Mouse (Mus musculus): ENCODE results near the gene Pwp2. TPM values are rescaled to one million over a fixed set of nuclear protein-coding genes. Genes with fewer than 3 reads are reported as not detected.
A peak's percentile ranks its signal among the peaks of the same experiment; 100 is the strongest.

Pwp2 gene
- total RNA-seq, 2 experiments from 2014 or later: 10.7 to 11.0 TPM

DNA sequence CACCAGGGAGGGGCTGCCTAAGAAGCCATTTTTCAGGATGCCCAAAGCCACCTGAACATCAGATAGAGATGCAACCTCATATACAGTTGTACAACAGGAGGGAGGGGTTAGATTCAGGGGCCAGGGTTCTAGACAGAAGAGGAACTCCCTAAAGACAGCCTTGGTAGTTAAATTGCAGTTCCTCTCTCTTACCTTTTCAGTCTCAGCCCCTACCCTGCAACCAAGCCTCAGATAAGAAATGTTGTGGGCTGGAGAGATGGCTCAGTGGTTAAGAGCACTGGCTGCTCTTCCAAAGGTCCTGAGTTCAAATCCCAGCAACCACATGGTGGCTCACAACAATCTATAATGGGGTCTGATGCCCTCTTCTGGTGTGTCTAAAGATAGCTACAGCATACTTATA is 17.2 kb downstream of the Pwp2 start:
- intact Hi-C loops (cut with DNase I): loop anchor here (5.0 kb wide), 1 partner anchor 545 kb away; the partner anchor contains the start of gene Ube2g2
- DNase-seq: no peak

DNA sequence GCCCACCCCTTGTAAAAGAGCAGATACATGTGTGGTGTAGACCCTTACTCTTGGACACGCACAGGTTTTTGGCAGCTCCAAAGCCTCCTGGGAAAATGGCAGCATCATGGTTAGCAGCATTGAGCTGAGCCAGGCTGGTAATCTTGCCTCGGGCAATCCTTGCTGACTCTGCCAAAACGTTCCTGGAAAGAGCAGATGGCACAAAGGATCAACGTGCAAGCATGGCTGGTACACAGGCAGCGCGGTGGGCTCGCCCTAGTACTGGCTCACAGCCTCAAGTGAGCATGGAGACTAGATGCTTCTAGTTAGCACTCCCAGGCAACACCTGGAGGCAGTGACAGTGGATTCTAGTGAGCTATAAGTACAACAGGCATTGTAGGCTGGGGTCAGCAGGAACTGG is 17.6 kb downstream of the Pwp2 start:
- Histone ChIP-seq H3K4me3 (no peak overlapping the region), H3K27ac (no peak overlapping the region)
- DNase-seq: no peak
- TF ChIP-seq CTCF (IDR thresholded peaks at IDR 0.05): no peak
- intact Hi-C loops (cut with DNase I): loop anchor here (5.0 kb wide), 1 partner anchor 545 kb away; the partner anchor contains the start of gene Ube2g2

More for the DNA sequence above, 17.2 kb downstream of the Pwp2 start:
- TF ChIP-seq CTCF (IDR thresholded peaks at IDR 0.05): no peak
- Histone ChIP-seq H3K4me3 (no peak overlapping the region), H3K27ac (no peak overlapping the region)

DNA sequence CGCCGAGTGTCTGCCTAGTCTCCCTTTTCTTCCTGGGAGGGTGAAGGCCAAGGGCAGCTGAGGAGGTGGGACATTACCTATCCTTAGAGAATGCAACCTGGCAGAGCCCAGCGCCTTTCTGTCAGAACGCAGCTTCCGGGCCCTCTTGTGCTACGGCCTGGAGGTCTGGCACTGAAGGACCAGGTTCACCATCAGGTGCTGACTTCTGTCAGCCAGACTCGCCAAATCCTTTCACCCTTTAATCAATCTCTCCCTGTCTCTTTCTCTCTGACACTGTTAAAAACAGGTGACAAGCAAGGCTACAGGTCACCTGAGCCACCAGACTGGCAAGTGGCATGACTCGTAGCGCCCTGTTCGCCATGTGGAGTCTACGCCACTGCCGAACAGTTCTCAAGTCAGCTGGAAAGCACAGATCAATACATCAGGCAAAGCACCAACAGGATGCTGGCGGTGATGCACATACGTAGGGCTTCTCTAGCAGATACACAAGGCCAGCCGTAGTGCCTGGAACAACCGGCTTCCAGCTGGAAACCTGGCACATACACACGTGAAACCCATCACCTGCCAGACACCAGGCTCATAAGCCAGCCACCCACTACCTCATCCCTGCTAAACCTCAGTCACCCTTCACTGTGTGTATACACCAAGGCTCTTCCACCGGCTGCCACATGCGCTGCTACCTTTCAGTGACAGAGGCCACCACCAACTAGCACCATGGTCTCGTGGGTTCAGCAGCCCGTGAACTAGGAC is 19.5 kb downstream of the Pwp2 start:
- Histone ChIP-seq H3K4me3 (no peak overlapping the region), H3K27ac (no peak overlapping the region)
- TF ChIP-seq CTCF (IDR thresholded peaks at IDR 0.05): no peak
- DNase-seq: no peak
- intact Hi-C loops (cut with DNase I): loop anchor here (5.0 kb wide), 1 partner anchor 543 kb away; the partner anchor contains the start of gene Ube2g2

DNA sequence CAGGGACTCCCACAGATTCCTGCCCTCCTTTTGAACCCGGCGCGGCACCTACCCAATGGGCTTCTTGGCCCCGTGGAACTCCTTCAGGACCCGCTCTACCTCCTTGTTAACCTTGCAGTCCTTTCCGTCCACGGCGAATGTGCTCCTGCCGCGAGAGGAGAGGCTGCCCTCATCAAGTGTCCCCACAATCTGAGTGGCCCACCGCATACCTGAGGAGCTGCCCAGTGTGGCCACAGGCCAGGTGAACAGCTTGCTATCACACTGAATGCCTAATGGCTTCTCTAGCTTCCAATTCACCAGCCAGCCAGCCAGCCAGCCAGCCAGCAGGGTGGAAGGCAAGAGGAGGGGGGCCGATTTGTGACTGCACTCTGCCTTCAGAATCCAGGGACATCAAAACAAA is 20.2 kb downstream of the Pwp2 start:
- Histone ChIP-seq H3K4me3 (no peak overlapping the region), H3K27ac (no peak overlapping the region)
- DNase-seq: no peak
- TF ChIP-seq CTCF (IDR thresholded peaks at IDR 0.05): no peak
- intact Hi-C loops (cut with DNase I): loop anchor here (5.0 kb wide), 2 partner anchors 137 to 542 kb away; partner anchors contain the start of gene Ube2g2

DNA sequence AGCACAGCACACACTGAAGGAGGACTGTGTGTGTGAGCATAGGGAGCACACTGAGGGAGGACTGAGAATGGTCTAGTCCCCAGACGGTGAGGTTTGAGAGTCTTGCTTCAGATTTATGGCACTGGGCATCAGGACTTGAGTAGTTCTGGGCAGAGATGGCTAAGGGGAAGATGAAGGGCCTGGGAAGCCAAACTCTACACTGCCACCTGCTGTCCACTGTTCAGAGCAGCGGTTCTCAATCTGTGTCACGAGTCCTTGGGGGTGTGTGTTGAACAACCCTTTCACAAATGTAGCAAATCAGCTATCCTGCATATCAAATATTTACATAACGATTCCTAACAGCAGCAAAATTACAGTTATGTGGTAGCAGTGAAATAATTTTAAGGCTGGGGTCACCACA is 21.0 kb downstream of the Pwp2 start:
- no peak overlapping the region for H3K27ac ChIP-seq
- no peak overlapping the region for H3K4me3 ChIP-seq
- DNase-seq: peak; percentile 75
- peak; percentile 87 for TF ChIP-seq CTCF (IDR thresholded peaks at IDR 0.05)
- intact Hi-C loops (cut with DNase I): loop anchor here (5.0 kb wide), 1 partner anchor 137 kb away; no protein-coding TSS in a partner anchor

DNA sequence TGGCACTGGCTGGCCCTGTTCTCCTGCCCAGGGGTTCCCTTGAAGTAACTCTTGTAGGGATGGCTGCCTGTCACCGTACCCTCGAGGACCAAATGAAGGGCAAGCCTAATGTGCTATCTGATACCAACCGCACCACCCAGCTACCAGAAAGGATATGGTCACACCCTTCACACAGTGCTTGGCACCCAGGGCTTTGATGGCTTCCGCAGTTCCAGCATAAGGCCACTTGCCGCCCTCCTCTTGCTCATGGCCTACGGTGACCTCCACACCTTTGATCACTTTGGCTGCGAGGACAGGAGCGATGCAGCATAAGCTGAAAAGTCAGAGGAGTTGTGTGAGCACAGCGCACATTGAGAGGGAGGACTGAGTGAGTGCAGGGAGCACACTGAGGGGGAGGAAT is 21.7 kb downstream of the Pwp2 start:
- no peak for DNase-seq
- H3K27ac ChIP-seq: no peak overlapping the region
- no peak overlapping the region for H3K4me3 ChIP-seq
- intact Hi-C loops (cut with DNase I): loop anchor here (5.0 kb wide), 1 partner anchor 136 kb away; no protein-coding TSS in a partner anchor
- no peak for TF ChIP-seq CTCF (IDR thresholded peaks at IDR 0.05)

DNA sequence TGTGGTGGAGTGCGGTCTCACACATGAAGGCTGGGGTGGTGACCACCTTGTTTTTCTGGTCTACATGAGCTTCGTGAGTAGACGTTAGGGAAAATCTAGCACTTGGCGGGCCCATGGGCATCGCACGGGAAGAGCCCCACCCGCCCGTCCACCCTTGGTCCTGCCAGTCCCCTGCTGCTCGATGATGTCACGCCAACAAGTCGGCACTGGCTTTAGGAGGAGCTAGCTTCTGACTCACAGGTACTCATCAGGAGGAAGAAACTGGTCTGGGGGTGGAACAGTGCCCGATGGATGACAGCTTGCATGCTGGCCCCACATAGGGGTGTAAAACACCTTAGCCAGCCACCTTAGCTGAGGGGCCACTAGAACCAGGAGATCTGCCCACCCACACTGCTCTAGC is 22.3 kb downstream of the Pwp2 start:
- Histone ChIP-seq H3K27ac (no peak overlapping the region), H3K4me3 (no peak overlapping the region)
- intact Hi-C loops (cut with DNase I): loop anchor here (5.0 kb wide), 1 partner anchor 135 kb away; no protein-coding TSS in a partner anchor
- no peak for DNase-seq
- TF ChIP-seq CTCF (IDR thresholded peaks at IDR 0.05): no peak

DNA sequence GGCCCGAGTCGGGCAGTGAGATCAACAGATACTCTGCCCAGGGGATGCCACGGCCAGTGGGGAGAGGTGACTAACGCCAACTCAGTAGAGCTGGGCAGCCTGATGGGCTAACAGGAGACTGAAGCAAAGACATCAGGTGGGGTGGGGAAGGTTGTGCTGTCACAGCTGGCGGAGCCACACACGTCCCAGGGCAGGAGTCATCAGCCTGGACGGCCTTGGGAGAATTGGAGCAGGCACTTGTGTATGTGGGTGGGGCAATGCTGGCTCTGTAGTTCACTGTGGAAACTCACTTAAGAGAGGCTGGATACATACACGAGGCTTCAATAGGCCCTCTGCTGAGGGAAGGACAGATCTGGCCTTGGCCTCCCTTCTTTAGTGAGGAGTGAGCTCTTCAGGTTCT is 23.9 kb downstream of the Pwp2 start:
- intact Hi-C loops (cut with DNase I): loop anchor here (2.0 to 5.0 kb wide), 2 partner anchors 92 to 134 kb away; partner anchors contain the start of gene Icosl
- no peak for DNase-seq
- TF ChIP-seq CTCF (IDR thresholded peaks at IDR 0.05): no peak
- Histone ChIP-seq H3K4me3 (no peak overlapping the region), H3K27ac (no peak overlapping the region)

DNA sequence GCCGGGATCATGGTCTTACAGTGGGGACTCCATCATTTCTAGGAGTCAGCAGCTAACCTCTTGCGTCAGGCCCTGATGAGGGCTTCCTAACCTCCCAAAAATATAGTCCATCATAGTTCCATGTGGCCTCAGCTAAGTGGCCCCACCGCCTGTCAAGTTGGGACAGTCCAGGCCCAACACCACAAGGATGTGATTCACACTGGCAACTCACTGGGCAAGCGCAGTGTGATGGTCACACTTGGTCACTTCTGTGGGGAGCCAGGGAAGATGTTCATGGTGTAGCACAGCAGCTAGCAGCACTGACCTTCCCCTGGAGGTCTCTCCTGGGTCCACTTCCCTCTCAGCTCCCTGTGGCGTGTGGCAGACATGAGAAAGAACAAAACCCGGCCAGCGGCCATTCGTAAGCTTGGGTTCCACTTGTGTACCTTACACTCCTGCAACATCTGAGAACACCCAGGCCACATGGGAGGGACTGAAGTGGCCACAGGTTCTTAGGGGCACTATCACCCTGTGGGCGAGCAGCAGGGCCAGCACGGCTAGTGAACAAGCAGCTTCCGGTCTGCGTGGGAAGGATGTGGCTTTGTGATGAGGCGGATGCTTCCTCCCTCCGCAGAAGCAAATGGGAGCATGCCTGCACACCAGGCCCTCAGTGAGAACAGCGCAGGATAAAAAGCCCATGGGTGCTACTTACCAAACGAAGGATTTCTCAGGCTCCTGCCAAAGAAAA is 24.4 kb downstream of the Pwp2 start:
- intact Hi-C loops (cut with DNase I): loop anchor here (2.0 to 5.0 kb wide), 2 partner anchors 92 to 133 kb away; partner anchors contain the start of gene Icosl
- no peak for TF ChIP-seq CTCF (IDR thresholded peaks at IDR 0.05)
- DNase-seq: no peak
- Histone ChIP-seq H3K4me3 (no peak overlapping the region), H3K27ac (peak overlapping the region; percentile 49)

DNA sequence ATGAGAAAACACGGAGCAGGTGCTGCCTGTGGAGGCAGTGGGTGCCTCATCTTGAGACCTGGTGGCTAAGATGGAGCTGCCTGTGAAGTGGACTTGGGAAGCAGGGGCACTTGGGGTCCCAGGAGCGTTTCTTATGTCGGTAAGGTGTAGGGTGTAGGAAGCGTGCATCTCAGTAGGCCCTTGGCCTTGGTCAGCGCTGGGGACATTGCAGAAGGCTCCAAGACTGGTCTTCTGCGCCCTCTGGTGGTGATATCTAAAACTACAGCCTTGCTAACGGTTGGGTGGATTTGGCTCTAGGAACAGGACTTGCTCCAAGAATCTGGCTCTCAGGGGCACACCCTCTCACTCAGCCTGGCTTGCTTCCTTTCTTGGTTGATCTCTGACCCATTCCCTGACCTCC is 25.0 kb downstream of the Pwp2 start:
- peak; percentile 96 for TF ChIP-seq CTCF (IDR thresholded peaks at IDR 0.05)
- Histone ChIP-seq H3K27ac (peak overlapping the region; percentile 49), H3K4me3 (peak overlapping the region; percentile 60)
- intact Hi-C loops (cut with DNase I): loop anchor here (2.0 to 5.0 kb wide), 2 partner anchors 91 to 133 kb away; partner anchors contain the start of gene Icosl
- DNase-seq: peak; percentile 86

DNA sequence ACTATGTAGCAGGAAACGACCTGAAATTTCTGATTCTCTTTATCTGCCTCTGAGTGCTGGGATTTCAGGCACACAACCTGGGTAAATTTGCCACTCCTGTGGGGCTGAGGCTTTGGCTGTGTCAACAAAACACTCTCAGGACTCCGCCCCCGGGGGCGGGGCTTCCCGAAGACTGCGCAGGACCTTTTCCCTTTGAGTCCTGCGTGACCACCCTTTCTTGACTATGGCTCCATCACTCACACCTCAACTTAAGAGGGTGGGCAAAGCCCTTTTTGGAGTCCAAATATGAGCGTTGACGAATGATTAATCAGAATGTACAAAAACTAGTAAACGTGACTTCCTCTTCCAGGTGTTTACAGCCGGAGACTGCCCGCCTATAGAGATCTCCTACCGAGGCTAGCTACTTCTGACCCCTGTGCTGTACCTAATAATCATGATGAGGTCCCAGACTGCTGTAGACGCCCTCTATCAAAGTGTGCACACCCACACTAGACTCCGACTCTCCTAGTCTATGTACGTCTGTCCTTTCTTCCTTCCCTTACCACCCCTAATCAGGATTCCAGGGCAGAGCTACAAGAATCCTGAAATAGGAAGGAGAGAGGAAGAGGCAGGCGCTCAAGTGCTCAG is 25.6 kb downstream of the Pwp2 start:
- Histone ChIP-seq H3K27ac (peak overlapping the region; percentile 16), H3K4me3 (peak overlapping the region; percentile 60)
- peak; percentile 69 for DNase-seq
- intact Hi-C loops (cut with DNase I): no loop called here
- no peak for TF ChIP-seq CTCF (IDR thresholded peaks at IDR 0.05)

DNA sequence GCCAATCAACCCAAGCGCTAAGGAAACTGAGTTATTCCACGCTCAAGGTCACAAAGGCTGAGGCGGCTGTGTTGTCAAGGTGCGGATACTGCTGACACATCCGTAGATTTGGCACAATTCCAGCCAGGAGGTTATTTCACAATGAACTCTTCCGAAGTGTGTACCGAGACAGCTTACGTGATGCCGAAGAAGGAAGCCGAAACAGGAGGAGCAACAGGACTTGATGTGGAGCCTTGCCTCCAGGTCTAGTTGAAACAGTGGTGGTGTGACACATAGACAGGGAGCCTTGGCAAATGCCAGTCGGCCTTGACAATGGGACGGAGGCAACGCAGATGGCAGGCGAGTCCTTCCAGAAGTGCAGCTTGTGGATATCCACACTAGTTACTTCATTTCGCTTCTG is 26.9 kb downstream of the Pwp2 start:
- Histone ChIP-seq H3K4me3 (no peak overlapping the region), H3K27ac (no peak overlapping the region)
- intact Hi-C loops (cut with DNase I): no loop called here
- TF ChIP-seq CTCF (IDR thresholded peaks at IDR 0.05): no peak
- no peak for DNase-seq

Data from gastrocnemius, adult 2 months (tissue).